Mouse (Mus musculus) kidney, embryonic 16.5 days (tissue): ENCODE data around the gene Gnb1l. TPM values are rescaled to one million over a fixed set of nuclear protein-coding genes. Genes with fewer than 3 reads are reported as not detected.
"Not testable (repeated sequence)": the region's sequence is repeated elsewhere in the genome, so short reads cannot be mapped to it uniquely, and the experiment has no call there.

Source experiments
- ATAC-seq: fragments of 200-750 bp; cut with Nextera tagmentation; 2 replicates; pipeline ENCODE4 v1.8.0; 2017; ENCODE audit warnings: moderate TSS enrichment; ENCODE audit not compliant: low FRiP score, low TSS enrichment
- H3K27ac ChIP-seq: fragments of 300-500 bp; sonication (generic); 2 replicates; pipeline ENCODE4 v1.5.1; 2014; ENCODE audit warnings: low read length
- H3K27me3 ChIP-seq: fragments of 300-500 bp; sonication (generic); 2 replicates; pipeline ENCODE4 v1.6.1; 2014; ENCODE audit warnings: low read length, control low read depth, mixed read lengths; ENCODE audit not compliant: insufficient read depth
- H3K36me3 ChIP-seq: fragments of 300-500 bp; sonication (generic); 2 replicates; pipeline ENCODE4 v1.6.1; 2014; ENCODE audit warnings: low read length, control low read depth, mixed read lengths; ENCODE audit not compliant: insufficient read depth
- H3K4me1 ChIP-seq: fragments of 300-500 bp; sonication (generic); 2 replicates; pipeline ENCODE4 v1.6.1; 2014; ENCODE audit warnings: low read length, control low read depth, mixed read lengths; ENCODE audit not compliant: insufficient read depth
- H3K4me2 ChIP-seq: fragments of 300-500 bp; sonication (generic); replicated peaks from 2 replicates; pipeline ENCODE4 v1.6.1; 2014; ENCODE audit warnings: low read depth, low read length
- H3K4me3 ChIP-seq: fragments of 300-500 bp; sonication (generic); 2 replicates; pipeline ENCODE4 v1.5.1; 2014; ENCODE audit warnings: mild to moderate bottlenecking, low read length
- H3K9ac ChIP-seq: fragments of 300-500 bp; sonication (generic); replicated peaks from 2 replicates; pipeline ENCODE4 v1.6.1; 2014; ENCODE audit warnings: low read length
- H3K9me3 ChIP-seq: fragments of 300-500 bp; sonication (generic); 2 replicates; pipeline ENCODE4 v1.6.1; 2016; ENCODE audit warnings: low read length, control low read depth
- WGBS: fragments of 180-500 bp; shearing (Covaris S2); extraction: QIAGEN DNeasy Blood & Tissue Kit; methylation state at CpG from one replicate; pipeline ENCODE4 v1.1.7; 2014; 5-methylcytosine and 5-hydroxymethylcytosine counted together
- polyA plus RNA-seq: library from polyadenylated mRNA; unstranded; fragments of >200 nt; fragmentation: Nextera tagmentation; extraction: Ambion mirVana; gene quantifications from 2 replicates; pipeline ENCODE4 v1.2.1, GENCODE M21; 2015

The Gnb1l gene
- polyA plus RNA-seq, 1 experiment from 2014 or later = 19.1 TPM

GRCm38 (mm10) chr16:18523563-18524245 lies 25.2 kb downstream of the Gnb1l start:
- no peak overlapping the region for H3K27ac ChIP-seq
- H3K9me3 ChIP-seq = no peaks in the 10 kb centered on the region
- H3K4me3 ChIP-seq = no peak overlapping the region
- ATAC-seq = no peak
- H3K36me3 ChIP-seq = no peaks in the 10 kb centered on the region
- H3K4me1 ChIP-seq = no peaks in the 10 kb centered on the region
- 97% methylated on average over 8 of the region's 8 CpGs for WGBS
- no peaks in the 10 kb centered on the region for H3K27me3 ChIP-seq
- H3K4me2 ChIP-seq = no peak overlapping the region
- no peak overlapping the region for H3K9ac ChIP-seq

GRCm38 (mm10) chr16:18528656-18529055 lies 30.1 kb downstream of the Gnb1l start:
- Histone ChIP-seq H3K27ac (no peak overlapping the region), H3K27me3 (no peaks in the 10 kb centered on the region), H3K36me3 (no peaks in the 10 kb centered on the region), H3K9ac (no peak overlapping the region), H3K4me1 (no peaks in the 10 kb centered on the region), H3K4me2 (no peak overlapping the region), H3K9me3 (peaks cover 6% of the 10 kb centered on the region; the same call in 1 of the 2 replicates), H3K4me3 (no peak overlapping the region)
- ATAC-seq = no peak
- 74% methylated on average over 5 of the region's 5 CpGs for WGBS

GRCm38 (mm10) chr16:18533061-18533460 lies 34.5 kb downstream of the Gnb1l start:
- H3K27ac ChIP-seq, H3K36me3 ChIP-seq, H3K4me3 ChIP-seq, H3K9ac ChIP-seq, H3K4me1 ChIP-seq, H3K4me2 ChIP-seq, H3K9me3 ChIP-seq, H3K27me3 ChIP-seq: not testable (repeated sequence)
- WGBS = 83% methylated on average over 7 of the region's 7 CpGs
- peak; percentile 100 for ATAC-seq

GRCm38 (mm10) chr16:18537407-18537990 lies 39.0 kb downstream of the Gnb1l start:
- WGBS = 92% methylated on average over 3 of the region's 3 CpGs
- H3K27ac ChIP-seq = no peak overlapping the region
- no peak for ATAC-seq
- H3K27me3 ChIP-seq = no peaks in the 10 kb centered on the region
- no peaks in the 10 kb centered on the region for H3K36me3 ChIP-seq
- H3K4me1 ChIP-seq = no peaks in the 10 kb centered on the region
- H3K4me3 ChIP-seq = no peak overlapping the region
- no peaks in the 10 kb centered on the region for H3K9me3 ChIP-seq
- no peak overlapping the region for H3K9ac ChIP-seq
- no peak overlapping the region for H3K4me2 ChIP-seq

- no peaks in the 10 kb centered on the region for H3K27me3 ChIP-seq
- H3K4me1 ChIP-seq = no peaks in the 10 kb centered on the region
- WGBS = 56% methylated on average over 6 of the region's 6 CpGs
- H3K27ac ChIP-seq = no peak overlapping the region
- H3K9me3 ChIP-seq = no peaks in the 10 kb centered on the region
- no peak overlapping the region for H3K9ac ChIP-seq
- H3K4me2 ChIP-seq = no peak overlapping the region
- H3K36me3 ChIP-seq = no peaks in the 10 kb centered on the region
- H3K4me3 ChIP-seq = no peak overlapping the region
- ATAC-seq = no peak
These were observed 40.8 kb downstream of the Gnb1l start for GRCm38 (mm10) chr16:18539281-18539680.

GRCm38 (mm10) chr16:18543151-18543829 lies 44.8 kb downstream of the Gnb1l start:
- H3K36me3 ChIP-seq = no peaks in the 10 kb centered on the region
- ATAC-seq = no peak
- no peak overlapping the region for H3K9ac ChIP-seq
- no peaks in the 10 kb centered on the region for H3K9me3 ChIP-seq
- H3K27ac ChIP-seq = no peak overlapping the region
- no peak overlapping the region for H3K4me2 ChIP-seq
- no peak overlapping the region for H3K4me3 ChIP-seq
- 56% methylated on average over 8 of the region's 8 CpGs for WGBS
- H3K4me1 ChIP-seq = no peaks in the 10 kb centered on the region
- H3K27me3 ChIP-seq = no peaks in the 10 kb centered on the region

GRCm38 (mm10) chr16:18547891-18548290 lies 49.4 kb downstream of the Gnb1l start:
- no peak overlapping the region for H3K9ac ChIP-seq
- WGBS = 84% methylated on average over 5 of the region's 5 CpGs

GRCm38 (mm10) chr16:18551604-18552003 lies 53.1 kb downstream of the Gnb1l start:
- peak; percentile 40; the same call in 1 of the 2 replicates for ATAC-seq
- Histone ChIP-seq H3K4me1 (peaks cover 34% of the 10 kb centered on the region), H3K27me3 (no peaks in the 10 kb centered on the region), H3K4me2 (no peak overlapping the region), H3K27ac (no peak overlapping the region), H3K4me3 (no peak overlapping the region), H3K9ac (peak overlapping the region; percentile 23), H3K36me3 (no peaks in the 10 kb centered on the region), H3K9me3 (no peaks in the 10 kb centered on the region)
- 21% methylated on average over 9 of the region's 9 CpGs for WGBS

More at GRCm38 (mm10) chr16:18547891-18548290, 49.4 kb downstream of the Gnb1l start:
- no peak overlapping the region for H3K27ac ChIP-seq
- no peak overlapping the region for H3K4me3 ChIP-seq
- no peaks in the 10 kb centered on the region for H3K9me3 ChIP-seq
- H3K4me2 ChIP-seq = no peak overlapping the region
- no peaks in the 10 kb centered on the region for H3K36me3 ChIP-seq
- no peaks in the 10 kb centered on the region for H3K27me3 ChIP-seq
- peaks cover 23% of the 10 kb centered on the region for H3K4me1 ChIP-seq
- no peak for ATAC-seq

GRCm38 (mm10) chr16:18552106-18552710 lies 53.7 kb downstream of the Gnb1l start:
- peaks cover 34% of the 10 kb centered on the region for H3K4me1 ChIP-seq
- peak; percentile 24; the same call in 1 of the 2 replicates for ATAC-seq
- H3K9ac ChIP-seq = no peak overlapping the region
- no peaks in the 10 kb centered on the region for H3K27me3 ChIP-seq
- H3K4me3 ChIP-seq = no peak overlapping the region
- H3K27ac ChIP-seq = no peak overlapping the region
- 39% methylated on average over 11 of the region's 11 CpGs for WGBS
- no peaks in the 10 kb centered on the region for H3K36me3 ChIP-seq
- no peaks in the 10 kb centered on the region for H3K9me3 ChIP-seq
- no peak overlapping the region for H3K4me2 ChIP-seq
